Mouse (Mus musculus) embryonic stem cell, embryonic (primary cell): ENCODE results near the gene Cox8c.

Experiments used
- CTCF ChIA-PET, 4 experiments: fragments of 300-600 bp in 2 of 4; fragments of 350-600 bp in 2 of 4; sonication (Branson Sonifier 250); formaldehyde crosslinking; loops; one replicate each; lab custom pipeline; 2022; ENCODE audit warnings: inconsistent platforms in 2 of 4; lab: Charles Lee
- POLR2A ChIA-PET, 4 experiments: fragments of 300-600 bp in 2 of 4; fragments of 350-600 bp in 2 of 4; sonication (Branson Sonifier 250); formaldehyde crosslinking; loops; one replicate each; lab custom pipeline; 2022; ENCODE audit warnings: antibody characterized with exemption in 4 of 4, inconsistent platforms in 1 of 4; lab: Charles Lee

The Cox8c gene

GRCm38 (mm10) chr12:102947826-102948225 is 48.7 kb downstream of the Cox8c start:
- CTCF ChIA-PET: interaction anchor here in 1 of 4 experiments (0.5 kb wide), 1 partner anchor 35 kb away, joined by 4 read pairs; no protein-coding TSS in a partner anchor
- POLR2A ChIA-PET: interaction anchor here in 2 of 4 experiments (0.5 to 1.6 kb wide), 3 partner anchors 10 to 303 kb away, joined by 3 to 5 read pairs (median 3); no protein-coding TSS in a partner anchor

GRCm38 (mm10) chr12:102948778-102949394 is 49.8 kb downstream of the Cox8c start, which contains the start of gene Unc79:
Unc79 (plus strand) TSS chr12:102948859.
- ChIA-PET CTCF (interaction anchor here in 1 of 4 experiments (0.6 kb wide), 1 partner anchor 12 kb away, joined by 3 read pairs; no protein-coding TSS in a partner anchor), POLR2A (interaction anchor here in 2 of 4 experiments (0.6 to 1.6 kb wide), 4 partner anchors 9 to 545 kb away, joined by 3 read pairs; no protein-coding TSS in a partner anchor)

GRCm38 (mm10) chr12:102949395-102950208 is 50.5 kb downstream of the Cox8c start:
- ChIA-PET CTCF (interaction anchor here in 2 of 4 experiments (0.5 to 0.6 kb wide), 2 partner anchors 12 to 364 kb away, joined by 3 read pairs; no protein-coding TSS in a partner anchor), POLR2A (interaction anchor here in 1 of 4 experiments (0.6 to 0.8 kb wide), 2 partner anchors 107 to 546 kb away, joined by 3 read pairs; no protein-coding TSS in a partner anchor)
